Mouse (Mus musculus) heart, postnatal 4 days (tissue): Measurements from ENCODE around the gene Gmeb2. TPM values are rescaled to one million over a fixed set of nuclear protein-coding genes. Genes with fewer than 3 reads are reported as not detected.

Source experiments
- DNase-seq: peaks from one replicate; pipeline ENCODE4 v3.0.0; 2021
- total RNA-seq, 2 experiments: library from RNA; stranded (reverse); gene quantifications; 2 replicates each; pipeline ENCODE4 v1.2.3; 2021

The Gmeb2 gene
- 10 to 100 TPM; 15.6 to 20.2 TPM for total RNA-seq

DNA sequence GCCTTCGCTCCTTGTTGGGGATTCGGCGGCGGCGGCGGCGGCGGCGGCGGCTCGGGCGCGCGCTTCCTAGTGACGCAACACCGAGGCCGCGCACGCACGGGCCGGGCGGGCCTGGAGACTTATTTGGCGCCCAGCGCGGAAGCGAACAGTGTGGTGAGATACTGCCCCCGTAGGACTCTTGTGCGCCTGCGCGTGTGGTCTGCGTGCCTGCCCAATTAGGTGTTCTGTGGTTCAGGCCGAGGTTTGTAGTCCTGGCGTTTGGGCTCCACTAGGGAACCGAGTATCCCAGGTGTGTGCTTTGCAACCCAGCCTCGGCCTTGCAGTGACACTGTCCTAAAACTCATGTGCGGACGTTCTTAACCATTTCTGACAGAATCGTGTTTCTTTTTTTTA lies at the start of gene Gmeb2:
Gene Gmeb2 (minus strand): TSS at position 78 of the 393 bp plus-strand sequence.
- DNase-seq: peak; percentile 94

DNA sequence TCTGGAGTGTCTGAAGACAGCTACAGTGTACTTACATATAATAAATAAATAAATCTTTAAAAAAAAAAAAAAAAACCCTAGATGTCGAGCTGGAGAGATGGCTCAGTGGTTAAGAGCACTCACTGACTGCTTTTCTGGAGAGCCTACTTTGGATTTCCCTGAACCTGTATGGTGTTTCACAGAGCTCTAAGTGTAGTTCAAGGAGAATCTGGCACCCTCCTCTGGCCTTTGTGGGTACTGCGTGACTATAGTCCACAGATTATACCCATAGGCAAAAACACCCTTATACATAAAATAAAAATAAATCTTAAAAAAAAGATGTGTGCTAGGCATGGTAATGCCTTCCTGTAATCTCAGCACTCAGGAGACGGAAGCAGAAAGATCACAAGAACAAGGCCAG lies 46.2 kb upstream of the Gmeb2 start:
- peak; percentile 75 for DNase-seq

DNA sequence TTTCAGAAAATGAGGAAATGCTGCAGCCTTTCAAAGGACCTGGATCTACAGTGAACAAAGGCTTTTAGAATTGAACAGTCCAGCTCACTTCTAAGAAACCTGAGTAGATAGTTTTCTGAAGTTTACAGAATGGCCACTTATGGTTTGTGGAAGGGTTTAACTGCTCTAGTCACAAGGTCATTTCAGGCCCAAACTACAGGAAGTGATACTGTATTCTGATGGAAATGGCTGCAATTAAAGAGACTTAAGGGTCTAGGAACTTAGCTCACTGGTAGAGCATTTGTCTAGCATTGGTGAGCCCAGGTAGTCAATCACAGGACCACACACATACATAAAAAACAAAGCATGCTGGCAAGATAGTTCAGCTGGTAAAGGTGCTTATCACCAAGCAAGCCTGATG lies 44.7 kb upstream of the Gmeb2 start:
- DNase-seq: no peak

DNA sequence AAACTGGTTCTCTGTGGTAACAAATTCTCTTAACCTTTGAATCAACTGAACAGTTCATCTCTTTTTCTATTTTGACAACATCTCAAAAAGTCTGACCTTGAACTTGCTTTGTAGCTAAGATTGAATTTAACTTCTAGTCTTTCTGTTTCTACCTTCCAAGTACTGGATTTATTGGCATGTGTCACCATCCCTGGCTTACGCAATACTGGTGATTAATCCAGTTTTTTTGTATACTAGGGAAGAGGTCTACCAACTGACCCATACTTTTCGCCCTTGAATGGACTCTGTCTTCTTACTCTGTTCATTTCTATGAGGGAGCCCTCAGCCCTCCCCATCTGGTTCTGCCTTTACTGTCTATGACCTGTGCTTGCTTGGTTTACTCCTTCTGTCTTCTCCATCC lies 38.3 kb upstream of the Gmeb2 start:
- no peak for DNase-seq

DNA sequence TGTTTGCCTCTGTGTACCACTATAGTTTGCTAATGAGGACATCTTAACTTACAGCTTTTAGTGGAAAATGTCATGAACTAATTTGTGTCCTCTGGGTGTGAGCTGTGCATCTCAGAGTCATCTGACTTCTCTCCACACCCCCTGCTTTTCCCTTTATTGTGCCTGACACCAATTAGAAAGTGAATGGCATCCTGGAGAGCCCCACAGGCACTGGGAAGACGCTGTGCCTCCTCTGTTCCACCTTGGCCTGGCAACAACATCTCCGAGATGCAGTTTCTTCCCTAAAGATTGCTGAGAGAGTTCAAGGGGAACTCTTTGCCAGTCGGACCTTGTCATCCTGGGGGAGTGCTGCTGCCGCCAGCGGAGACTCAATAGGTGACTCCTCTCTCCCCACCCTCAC lies 34.3 kb upstream of the Gmeb2 start:
- DNase-seq: no peak

DNA sequence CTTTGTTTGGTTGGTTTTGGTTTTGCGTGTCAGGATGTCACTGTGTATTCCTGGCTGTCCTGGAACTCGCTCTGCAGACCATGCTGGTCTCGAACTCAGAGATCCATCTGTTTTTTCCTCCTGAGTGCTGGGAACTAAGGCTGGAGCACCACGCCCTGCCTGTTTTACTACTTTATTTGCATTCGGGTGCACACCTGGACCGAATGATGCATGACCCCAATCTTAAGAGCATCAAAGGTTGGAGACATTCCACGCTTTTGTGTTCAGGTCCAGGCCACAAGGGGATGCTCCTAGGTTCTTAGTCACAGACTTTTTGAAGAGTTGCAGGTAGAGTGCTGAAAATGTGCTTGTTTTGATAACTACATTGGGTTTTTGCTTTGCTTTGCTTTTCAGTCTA lies 32.3 kb upstream of the Gmeb2 start:
- no peak for DNase-seq

DNA sequence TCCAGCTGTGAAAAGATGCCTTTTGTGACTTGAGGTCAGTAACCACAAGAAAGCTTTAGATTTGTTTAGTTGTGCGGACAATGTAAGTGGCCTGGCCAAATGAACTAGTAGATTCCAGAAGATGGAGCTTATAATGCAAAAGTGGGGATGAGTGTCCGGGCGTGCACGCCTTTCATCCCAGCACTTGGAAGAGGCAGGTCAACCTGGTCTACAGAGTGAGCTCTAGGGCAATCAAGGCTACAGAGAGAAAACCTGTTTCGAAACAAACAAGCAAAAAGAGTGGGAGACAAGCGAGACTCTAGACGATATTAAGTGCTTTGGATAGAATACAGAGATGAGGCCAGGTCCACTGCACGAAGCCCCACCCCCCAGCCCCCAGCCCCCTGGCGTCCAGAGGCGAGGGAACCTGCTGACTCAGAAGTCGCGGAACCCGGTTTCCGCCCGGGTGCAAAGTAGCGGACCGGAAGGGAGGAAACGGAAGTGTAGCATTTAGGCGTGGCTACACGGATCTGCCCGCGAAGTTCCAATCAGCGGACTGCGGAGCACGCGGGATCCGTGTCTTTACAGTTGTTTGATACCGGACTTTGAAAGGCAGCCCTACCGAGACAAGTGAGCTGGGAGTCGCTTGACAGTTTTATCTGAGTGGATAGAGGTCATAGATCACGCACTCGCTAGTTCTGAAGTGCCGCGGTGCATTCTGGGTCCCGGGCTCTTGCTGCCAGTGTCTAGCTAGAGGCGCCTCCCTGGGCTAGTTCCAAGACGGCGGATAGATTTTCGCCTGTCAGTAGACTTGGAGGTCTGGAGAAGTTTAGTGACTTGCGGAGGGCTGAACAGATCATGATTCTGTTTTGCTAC lies 31.6 kb upstream of the Gmeb2 start, which contains the start of gene Rtel1:
Gene Rtel1 (plus strand): TSS at position 492 of the 855 bp plus-strand sequence.
- DNase-seq: peak; percentile 88

DNA sequence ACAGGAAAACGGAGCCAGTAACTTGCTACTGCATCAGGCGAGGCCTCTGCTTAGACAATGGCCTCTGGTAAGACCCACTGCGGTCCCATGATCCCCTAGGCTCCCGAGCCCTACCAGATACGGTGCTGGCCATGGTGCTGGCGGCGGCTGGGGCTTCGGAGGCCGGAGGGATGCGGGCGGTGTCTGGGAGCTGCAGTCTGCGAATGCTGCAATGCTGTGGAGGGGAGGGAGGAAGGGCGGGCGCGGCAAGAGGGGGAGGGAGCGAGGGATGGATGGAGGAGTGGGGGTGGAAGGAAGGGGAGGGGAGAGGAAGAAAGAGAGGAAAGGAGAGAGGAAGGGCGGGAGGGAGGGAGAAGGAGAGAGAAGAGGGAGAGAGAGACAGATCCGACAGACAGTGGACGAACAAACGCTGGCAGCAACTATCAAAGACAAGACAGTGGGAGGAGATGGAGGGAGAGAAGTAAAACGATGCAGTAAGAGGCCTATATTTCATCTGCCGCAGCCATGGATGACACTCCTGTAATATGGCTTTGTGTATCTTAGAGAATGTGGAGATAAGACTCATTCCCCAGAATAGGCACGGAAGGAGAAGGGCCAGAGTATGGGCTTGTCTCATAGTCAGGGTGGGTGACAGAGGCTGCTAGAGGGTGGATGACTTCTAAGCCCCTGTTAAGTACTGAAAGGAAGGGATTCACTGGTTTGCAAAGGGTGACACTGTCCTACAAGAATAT lies 26.4 kb upstream of the Gmeb2 start, which contains the start of gene Stmn3:
Gene Stmn3 (minus strand): TSS at position 421 of the 731 bp plus-strand sequence.
- peak; percentile 80 for DNase-seq

DNA sequence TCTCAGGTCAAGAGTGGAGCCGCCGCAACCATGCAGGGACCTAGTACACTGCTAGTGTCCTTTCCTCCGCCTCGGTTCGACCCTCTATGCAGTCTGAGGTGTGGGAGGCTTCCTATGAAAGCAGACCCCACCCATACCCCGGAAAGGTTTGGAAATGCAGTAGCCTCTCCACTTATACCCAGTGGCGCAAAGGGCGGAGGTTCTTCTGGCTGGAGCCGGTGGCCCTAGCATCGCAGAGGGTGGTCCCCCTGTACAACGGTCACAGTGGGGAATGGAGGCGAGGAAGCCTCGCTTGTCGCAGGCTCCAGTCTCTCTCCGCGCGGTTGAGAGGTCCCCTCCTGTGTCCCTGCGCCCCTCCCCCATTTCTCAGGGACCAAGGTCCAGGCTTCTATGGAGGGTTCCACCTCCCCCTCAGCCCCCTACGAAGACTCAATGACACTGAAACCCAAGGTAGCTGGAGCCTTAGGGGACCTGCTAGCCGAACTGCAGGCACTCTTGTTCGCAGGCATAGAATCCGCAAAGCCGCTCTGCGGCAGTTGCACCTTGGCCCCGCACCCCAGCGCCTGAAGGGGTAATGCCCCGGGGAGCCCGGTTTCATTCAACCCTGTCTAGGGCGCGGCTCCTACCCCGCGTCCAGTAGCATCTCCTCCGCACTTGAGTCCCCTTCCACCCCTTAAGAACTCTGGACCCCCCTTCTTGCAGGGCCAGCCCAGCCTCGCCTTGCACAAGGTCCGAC lies 25.7 kb upstream of the Gmeb2 start:
- DNase-seq: no peak

DNA sequence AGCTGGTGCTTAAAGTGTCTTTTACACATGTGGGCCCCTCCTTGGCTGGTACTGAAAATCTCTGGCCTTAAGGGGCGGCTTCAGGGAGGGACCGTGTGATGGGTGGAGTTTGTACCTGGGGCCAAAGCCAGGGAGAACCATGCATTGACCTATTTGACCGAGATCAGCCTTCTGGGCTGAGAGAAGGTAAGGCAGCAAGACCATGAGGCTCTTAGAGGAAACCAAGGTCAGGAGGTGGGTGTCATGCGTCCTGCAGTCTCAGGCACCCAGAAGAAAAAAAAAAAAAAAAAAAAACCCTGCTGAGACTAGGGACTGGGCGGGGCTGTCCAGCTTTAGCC lies 25.1 kb upstream of the Gmeb2 start:
- DNase-seq: no peak

DNA sequence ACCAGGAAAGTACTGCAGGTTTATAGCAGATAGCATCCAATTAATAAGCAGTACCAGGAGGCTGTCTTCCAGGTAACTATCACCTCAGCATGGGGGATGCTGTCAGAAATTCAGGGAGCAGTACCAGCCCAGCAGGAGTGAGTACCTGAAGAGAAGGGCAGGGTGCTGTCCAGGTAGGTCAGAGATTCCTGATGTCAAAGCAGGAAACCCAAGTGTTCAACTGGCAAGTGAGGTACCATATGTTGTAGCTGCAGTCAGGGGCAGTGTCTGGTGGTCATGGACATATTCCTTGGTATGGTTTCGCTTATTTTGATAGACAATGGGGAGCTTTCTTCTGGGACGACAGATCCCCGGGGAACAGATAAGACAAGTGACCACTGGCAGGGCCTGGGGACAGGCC lies 24.6 kb upstream of the Gmeb2 start:
- no peak for DNase-seq

DNA sequence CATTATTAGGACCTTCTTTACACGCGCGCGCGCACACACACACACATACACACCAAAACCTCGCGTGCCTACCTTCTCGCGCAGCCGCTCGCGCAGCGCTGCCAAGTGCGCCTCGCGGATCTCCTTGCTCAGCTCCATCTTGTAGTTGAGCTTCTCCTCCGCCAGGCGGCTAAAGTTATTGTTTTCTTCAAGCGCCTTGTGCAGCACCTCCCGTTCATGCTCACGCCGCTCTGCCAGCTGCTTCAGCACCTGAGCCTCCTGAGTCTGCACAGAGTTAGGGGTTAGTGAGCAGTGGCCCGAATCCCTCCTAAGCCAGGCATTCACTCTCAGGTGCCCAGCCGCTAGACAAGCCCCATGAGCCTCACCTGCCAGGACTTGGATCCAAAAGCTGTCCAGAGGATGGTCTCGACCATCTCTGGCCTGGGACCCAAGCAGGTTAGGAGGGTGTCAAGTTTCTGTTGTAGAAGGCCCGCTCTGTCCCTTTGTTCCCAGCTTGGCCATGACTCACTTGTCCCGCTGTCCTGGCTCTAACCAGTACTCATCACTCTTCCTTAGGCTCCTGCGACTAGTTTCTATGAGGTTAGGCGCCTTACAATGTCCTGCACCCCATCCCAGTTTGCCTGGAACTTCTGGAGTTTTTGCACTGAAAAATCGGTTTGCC lies 19.4 kb upstream of the Gmeb2 start:
- DNase-seq: peak; percentile 59

DNA sequence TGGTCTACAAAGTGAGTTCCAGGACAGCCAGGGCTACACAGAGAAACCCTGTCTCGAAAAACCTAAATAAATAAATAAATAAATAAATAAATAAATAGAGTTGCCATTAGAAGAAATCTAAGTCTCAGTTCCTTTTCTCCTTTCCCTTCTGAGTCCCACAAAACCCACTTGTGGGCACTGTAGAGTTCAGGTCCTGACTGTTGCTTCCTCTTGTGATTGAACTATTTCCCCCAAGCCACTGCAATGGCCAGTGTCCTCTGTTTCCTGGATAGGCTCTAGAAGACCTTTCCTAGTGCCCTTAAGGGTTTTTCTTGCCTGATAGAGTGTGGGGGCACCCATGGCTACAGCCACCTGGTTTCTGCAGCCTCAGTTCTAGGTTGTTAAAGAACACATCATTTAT lies 17.1 kb upstream of the Gmeb2 start:
- no peak for DNase-seq

DNA sequence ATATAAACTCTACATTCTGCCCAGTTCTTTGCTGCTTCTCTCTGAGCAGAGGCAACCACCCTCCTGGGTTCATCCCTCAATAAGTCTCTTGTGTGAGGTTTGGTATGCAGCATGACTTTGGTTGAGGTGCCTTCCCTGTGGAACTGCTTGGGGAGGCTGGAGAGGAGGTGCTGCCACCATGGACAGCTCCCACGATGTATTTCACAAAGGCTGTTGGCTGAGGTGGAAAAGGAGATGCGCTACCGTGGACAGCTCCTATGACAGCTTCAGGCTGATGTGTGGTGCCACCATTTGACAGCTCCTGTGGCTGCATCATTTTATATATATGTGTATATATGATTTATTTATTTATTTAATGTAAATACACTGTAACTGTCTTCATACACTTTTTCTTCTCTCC lies 14.2 kb upstream of the Gmeb2 start:
- DNase-seq: peak; percentile 52

DNA sequence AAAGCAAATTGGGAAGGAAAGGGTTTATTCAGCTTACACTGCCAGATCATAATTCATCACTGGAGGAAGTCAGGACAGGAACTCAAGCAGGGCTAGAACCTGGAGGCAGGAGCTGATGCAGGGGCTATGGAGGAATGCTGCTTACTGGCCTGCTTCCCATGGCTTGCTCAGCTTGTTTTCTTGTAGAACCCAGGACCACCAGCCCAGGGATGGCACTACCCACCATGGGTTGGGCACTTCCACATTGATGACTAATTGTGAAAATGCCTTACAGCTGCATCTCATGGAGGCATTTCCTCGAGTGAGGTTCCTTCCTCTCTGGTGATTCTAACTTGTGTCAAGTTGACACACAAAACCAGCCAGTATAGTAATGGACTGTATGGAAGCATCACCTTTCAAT lies 3.1 kb upstream of the Gmeb2 start:
- no peak for DNase-seq

DNA sequence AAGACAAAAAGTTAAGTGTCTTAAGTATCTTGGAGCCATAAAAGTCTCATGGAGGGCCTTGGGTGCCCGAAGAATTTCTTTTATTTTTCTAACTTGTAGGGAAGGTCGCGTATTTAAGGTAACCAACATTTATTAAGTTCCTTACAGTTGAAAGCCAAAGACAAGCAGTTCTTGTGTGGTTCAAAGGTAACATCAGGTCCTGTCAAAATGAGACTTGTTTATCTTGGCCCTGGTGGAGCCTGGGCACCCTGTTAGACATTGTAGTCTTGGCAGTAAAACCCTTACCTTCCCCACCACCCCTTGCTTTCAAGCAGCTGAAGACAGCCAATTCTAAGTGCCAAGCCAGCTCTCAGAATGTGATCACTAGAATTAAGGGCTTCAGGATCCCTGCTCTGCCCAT lies 856 bp upstream of the Gmeb2 start:
- no peak for DNase-seq

DNA sequence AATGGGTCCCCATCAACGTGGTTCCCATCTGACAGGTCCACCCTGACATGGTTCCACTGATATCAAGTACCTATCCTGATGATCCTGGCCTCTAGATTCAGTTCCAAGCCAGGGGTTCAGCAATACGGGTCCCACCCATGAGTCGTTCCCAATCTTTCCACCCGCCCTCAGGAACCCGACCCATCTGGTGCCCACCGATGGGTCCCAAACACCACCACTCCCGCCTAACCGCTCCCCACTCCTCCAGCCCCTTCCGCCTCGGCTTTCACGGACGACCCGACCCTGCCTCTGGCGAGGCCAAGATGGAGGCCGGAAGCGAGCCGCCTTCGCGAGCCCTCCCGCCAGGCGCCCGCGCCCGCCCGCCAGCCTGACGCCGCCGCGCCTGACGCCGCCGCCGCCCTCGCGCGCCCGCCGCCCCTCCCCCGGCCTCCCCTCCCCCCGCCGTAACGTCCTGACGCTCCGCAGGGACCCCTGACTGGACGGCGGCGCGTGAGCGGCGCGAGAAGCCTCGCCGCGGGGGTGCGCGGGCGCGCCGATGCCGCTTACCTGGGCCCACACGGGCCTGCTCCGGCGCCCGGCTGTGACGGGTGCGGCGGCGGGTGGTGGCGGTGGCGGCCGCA lies 387 bp downstream of the Gmeb2 start:
- peak; percentile 88 for DNase-seq

DNA sequence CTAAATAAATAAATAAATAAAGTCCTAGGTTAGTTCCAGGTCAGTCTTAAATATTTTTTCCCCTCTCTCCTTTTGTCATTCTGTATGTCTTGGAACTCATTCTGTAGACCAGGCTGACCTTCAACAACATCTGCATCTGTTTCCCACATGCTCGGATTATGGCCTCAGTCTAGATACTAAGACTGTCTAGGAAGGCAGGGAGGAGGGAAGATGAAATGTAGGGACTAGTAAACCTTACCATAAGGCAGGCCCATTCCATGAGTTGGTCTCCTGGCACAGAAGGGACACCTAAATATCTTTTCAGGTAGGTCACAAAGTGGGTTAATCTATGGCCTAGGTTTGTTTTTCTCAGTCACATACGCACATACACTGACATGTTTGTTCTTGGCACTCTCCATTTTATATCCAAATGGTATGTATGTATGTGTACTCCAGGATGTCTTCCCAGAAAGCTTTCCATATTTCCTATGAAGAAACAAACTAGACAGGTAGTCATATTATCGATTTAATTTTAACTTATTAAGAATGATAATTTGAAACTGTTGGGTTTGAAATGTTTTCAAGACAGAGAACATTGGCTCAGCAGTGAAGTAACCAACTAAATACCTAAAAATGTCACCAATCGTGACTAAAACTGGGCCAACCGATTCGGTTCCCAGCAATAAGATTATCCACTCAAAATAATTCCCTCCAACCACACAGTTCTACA lies 1.1 kb downstream of the Gmeb2 start:
- DNase-seq: no peak

DNA sequence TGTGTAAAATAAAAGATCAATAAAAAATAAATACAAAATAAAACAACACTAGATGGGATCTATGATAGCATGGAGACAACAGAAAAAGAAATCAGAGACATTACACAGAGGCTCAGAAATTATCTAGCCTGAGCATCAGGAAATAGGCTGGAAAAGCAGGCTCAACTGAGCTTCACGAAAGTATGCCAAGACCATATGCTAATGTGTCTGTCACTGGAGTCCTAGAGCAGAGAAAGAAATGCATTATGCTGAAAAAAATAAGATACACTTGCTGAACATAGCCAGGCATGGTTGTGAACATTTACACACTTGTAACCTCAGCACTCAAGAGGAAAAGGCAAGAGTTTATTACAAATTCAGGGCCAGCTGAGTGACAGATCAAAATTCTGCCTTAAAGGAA lies 7.9 kb downstream of the Gmeb2 start:
- no peak for DNase-seq

DNA sequence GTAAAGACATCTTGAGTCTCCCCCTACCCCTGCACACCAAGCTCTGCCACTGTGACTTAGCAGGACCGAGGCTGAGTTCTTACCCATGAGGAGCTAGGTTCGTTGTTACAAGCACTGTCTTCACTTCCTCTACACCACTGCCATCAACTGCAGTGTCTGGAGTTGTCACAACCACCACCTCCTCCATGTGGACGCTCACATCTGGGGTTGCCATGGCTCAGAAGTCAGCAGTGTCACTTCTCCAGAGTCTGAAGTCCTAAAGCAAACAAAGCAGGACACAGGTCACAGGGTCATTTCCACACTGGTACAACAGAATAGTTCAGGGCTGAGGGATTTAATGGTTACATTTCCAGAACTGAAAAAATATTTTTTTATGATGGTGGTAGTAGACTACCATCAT lies 10.0 kb downstream of the Gmeb2 start:
- DNase-seq: no peak

DNA sequence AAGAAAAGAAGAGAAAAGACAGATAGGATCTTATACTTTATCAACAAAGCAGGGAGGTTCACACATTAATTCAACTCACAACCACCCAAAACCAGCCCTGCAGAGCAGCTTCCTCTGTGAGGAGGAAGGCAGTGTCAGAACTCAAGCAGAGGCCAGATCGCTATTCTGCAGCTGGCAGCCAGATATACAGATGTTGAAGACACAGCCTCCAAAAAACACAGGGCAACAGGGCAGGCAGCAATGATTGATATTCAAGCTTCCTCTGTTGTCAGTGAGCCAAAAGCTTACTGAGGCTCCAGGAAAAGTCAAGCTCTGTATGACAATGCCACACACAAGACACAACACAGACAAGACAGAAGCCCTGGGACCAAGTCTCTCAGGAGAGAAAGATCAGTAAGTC lies 11.1 kb downstream of the Gmeb2 start:
- DNase-seq: no peak

DNA sequence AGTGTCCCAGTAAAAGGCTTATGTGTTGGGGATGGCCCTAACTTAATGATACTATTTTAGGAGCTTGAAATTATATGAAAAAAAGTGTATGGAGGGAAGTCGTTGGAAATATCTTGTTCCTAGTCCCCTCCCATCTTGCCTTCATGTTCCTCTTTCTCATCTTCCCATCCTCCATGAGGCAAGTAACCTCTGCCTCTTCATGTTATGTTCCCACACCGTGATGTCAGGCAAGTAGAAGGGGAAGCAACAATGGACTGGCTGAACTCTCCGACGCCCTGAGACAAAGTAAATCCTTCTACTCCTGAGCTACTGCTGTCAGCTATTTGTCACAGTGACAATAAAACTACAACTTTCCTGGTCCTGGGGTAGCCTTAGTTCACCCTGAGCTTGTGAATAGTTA lies 13.2 kb downstream of the Gmeb2 start:
- no peak for DNase-seq
